Mouse (Mus musculus): ENCODE results near the gene Hist1h3c.
"Not testable (repeated sequence)": the region's sequence is repeated elsewhere in the genome, so short reads cannot be mapped to it uniquely, and the experiment has no call there.

Gene Hist1h3c

GRCm38 (mm10) chr13:23745381-23746161 lies at the start of gene Hist1h3c:
TSS of gene Hist1h3c (minus strand) at chr13:23745602.
- no peak for DNase-seq (ENCODE audit: low spot score)

- DNase-seq (ENCODE audit: low spot score) = no peak
These were observed 47.1 kb upstream of the Hist1h3c start for GRCm38 (mm10) chr13:23792520-23792919.

DNA sequence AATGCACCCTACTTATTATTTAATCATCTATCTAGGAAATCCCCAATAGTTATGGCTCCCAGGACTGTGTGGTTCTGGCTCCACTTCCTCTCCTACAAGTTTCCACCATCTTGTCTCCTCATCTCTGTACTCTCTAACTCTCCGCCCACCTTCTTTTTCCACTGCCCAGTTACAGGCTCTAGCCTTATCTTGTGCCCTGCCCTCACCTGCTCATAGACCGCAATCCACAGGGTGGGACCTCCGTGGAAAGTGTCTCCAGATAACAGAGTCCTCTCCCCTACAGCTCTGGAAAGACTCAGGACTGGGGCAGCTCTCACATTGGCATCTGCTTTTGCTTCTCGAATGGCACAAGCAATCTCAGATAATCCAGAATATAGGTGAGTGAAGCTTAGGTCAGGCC lies 33.6 kb upstream of the Hist1h3c start:
- DNase-seq (ENCODE audit: low spot score) = no peak

DNA sequence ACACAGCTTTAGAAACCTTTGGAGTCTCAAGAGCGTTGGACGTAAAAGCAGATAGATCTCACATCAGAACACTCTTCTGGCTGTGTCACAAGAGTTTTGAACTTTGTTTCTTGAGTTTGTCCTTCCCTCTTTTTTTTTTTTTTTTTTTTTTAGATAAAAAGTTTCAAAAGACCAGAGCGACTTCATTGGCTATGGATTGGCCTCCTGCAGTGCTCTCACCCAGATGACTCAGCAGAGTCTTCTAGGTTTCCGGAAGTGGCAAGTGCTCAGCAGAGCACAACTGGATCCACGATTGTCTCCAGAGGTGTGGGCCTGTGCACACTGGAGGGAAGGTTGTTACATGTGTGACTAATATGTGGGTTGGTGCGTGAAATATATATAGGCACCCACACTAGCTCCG lies 32.9 kb upstream of the Hist1h3c start:
- DNase-seq (ENCODE audit: low spot score) = no peak

- DNase-seq (ENCODE audit: low spot score) = no peak
These were observed 27.3 kb upstream of the Hist1h3c start for GRCm38 (mm10) chr13:23772561-23773313.

DNA sequence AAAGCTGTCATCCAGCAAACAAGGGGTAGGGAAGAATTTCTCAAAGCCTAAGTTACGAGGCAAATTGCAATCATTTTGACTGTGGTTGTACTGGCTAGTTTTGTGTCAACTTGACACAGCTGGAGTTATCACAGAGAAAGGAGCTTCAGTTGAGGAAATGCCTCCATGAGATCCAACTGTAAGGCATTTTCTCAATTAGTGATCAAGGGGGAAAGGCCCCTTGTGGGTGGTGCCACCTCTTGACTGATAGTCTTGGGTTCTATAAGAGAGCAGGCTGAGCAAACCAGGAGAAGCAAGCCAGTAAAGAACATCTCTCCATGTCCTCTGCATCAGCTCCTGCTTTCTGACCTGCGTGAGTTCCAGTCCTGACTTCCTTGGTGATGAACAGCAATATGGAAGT lies 24.2 kb upstream of the Hist1h3c start, which contains the start of gene Trim38:
Trim38 (plus strand) TSS at position 301 of the 400 bp plus-strand sequence.
- not testable (repeated sequence) for DNase-seq (ENCODE audit: low spot score)

DNA sequence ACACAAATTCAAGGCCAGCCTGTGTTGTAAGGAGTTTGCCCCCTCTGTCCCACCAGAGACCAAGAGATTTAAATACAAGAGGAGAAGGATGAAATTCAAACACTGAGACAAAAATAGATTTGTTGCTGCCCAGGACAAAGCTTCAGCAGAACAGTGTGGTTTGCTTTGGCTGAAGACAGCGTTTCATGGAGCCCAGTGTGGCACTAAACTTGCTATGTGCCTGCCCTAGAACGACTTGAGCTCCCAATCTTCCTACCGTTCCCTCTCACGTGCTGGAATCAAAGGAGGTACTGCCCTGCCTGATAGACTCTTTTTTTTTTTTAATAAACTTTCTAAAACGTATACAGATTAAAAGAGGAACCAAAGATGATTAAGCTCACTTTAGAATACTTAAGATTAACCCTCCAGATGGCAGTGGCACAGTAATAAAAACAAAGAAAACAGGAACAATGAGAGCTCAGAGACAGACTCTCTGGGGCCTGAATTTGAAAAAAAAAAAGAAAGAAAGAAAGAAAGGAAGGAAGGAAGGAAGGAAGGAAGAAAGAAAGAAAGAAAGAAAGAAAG lies 23.5 kb upstream of the Hist1h3c start:
- DNase-seq (ENCODE audit: low spot score) = no peak

- DNase-seq (ENCODE audit: low spot score) = no peak
These were observed 21.4 kb upstream of the Hist1h3c start for GRCm38 (mm10) chr13:23766772-23767171.

GRCm38 (mm10) chr13:23765172-23765513 lies 19.7 kb upstream of the Hist1h3c start:
- no peak for DNase-seq (ENCODE audit: low spot score)

DNA sequence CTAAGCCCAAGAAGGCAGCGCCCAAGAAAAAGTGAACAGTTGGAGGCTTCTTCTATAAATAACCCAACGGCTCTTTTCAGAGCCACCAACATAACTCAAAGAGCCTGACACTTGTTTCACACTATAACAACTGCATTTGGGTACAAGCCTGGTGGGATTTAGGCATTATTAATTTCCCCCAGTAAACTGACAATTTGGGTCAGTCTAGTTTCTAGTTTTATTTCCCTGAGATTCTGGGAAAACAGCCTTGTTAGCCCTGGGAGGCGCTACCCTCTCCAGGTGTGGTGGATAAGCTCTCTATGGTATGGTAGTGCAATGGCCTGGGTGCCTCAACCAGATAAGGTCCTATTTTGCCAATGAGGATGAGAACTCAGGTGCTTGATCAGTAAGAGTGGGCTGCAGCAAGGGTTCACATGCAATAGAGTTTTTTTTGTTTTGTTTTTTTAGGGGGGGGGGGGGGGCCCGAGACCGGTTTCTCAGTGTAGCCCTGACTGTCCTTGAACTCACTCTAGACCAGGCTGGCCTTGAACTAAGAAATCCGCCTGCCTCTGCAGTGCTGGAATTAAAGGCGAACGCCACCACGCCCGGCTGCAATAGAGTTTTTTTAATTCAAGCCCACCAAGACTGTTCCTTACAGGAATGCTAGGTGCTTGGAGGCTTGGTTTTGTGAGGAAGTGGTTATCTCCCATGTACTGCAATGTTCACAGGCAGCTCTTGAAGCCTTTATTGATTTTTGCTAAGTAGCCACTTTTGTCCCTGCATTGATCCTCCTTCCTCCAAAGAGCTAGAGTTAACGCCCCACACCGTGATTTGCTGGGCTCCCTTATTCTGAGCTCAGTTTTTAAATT lies 19.1 kb upstream of the Hist1h3c start:
- DNase-seq (ENCODE audit: low spot score) = no peak

DNA sequence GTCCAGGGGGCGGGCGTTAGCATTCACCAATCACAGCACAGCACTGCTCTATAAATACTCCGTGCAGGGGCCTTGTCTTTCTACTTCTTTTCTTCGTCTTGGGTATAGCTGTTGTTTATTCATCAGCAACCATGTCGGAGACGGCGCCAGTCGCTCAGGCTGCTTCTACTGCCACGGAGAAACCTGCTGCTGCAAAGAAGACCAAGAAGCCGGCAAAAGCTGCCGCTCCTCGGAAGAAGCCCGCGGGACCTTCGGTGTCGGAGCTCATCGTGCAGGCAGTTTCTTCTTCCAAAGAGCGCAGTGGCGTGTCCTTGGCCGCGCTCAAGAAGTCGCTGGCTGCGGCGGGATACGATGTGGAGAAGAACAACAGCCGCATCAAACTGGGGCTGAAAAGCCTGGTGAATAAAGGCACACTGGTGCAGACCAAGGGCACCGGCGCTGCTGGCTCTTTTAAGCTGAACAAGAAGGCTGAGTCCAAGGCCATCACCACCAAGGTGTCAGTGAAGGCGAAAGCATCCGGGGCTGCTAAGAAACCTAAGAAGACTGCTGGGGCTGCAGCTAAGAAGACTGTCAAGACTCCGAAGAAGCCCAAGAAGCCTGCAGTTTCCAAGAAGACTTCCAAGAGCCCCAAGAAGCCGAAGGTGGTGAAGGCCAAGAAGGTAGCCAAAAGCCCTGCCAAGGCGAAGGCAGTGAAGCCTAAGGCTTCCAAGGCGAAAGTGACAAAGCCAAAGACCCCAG lies 18.4 kb upstream of the Hist1h3c start, which contains the start of gene Hist1h1a:
Hist1h1a (plus strand) TSS at position 81 of the 738 bp plus-strand sequence.
- DNase-seq (ENCODE audit: low spot score) = peak; percentile 23

GRCm38 (mm10) chr13:23763242-23763585 lies 17.8 kb upstream of the Hist1h3c start:
- no peak for DNase-seq (ENCODE audit: low spot score)

- not testable (repeated sequence) for DNase-seq (ENCODE audit: low spot score)
These were observed 16.7 kb upstream of the Hist1h3c start, which contains the start of gene Hist1h3a for GRCm38 (mm10) chr13:23761871-23762821. TSS of gene Hist1h3a (minus strand) at chr13:23762386.

GRCm38 (mm10) chr13:23760972-23761864 lies 15.8 kb upstream of the Hist1h3c start, which contains the start of gene Hist1h4a:
TSS of gene Hist1h4a (minus strand) at chr13:23761230.
- DNase-seq (ENCODE audit: low spot score) = peak; percentile 97

DNA sequence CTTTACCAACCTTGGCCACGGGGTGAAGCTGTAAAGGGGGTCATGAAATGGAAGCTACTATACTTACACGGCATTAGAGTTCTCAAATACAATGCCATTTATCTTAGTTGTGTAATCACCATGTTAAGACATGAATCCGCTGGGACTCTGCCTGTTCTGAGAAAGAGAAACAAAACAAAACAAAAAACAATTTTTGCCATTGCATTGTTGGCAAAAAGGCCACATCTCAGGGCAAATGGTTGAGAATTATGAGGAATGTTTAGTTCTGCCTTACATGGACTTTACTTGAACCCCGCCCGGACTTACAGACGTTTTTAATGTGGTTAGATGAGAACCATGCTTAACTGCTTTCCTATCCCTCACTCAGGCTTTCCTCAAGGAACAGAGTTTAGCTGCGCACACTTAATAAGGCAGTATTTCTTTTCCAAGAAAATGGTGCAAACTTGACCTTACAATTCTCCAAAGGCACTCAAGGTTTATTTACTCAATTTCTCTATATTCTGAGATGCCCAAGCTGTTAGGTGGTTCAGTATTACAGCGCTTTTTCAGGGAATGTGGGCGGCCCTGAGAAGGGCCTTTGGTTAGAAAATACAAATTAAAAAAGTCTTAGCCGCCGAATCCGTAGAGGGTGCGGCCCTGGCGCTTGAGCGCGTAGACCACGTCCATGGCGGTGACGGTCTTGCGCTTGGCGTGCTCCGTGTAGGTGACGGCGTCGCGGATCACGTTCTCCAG lies 15.0 kb upstream of the Hist1h3c start:
- no peak for DNase-seq (ENCODE audit: low spot score)

- DNase-seq (ENCODE audit: low spot score) = no peak
These were observed 14.5 kb upstream of the Hist1h3c start for GRCm38 (mm10) chr13:23759916-23760239.

DNA sequence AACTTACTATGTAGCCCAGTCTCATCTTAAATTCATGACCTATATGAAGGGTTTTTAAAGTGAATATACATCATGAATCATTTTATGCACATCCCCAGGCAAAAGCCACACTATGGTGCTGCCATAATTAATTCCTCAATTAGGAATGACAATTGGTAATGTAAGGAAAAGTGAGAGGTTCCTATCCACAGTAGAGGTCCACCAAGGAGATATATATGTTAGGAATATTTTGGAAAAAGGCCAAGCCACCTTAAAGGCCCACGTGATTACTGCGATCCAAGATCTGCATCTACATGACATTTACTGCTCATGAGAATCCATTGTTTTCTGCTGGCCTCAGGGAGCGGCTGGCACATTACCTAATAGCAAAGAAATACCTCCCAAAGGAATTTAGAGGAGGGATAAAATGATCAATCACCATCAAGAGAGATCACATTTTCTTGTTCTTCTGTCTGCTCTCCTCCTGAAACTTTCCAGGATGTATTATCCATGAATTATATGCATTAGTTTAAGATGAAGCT lies 13.9 kb upstream of the Hist1h3c start:
- no peak for DNase-seq (ENCODE audit: low spot score)

- no peak for DNase-seq (ENCODE audit: low spot score)
These were observed 12.5 kb upstream of the Hist1h3c start for GRCm38 (mm10) chr13:23757921-23758320.
